Mouse (Mus musculus) heart, adult 9 months (tissue): ENCODE measurements around the gene Dpp3.
"Not testable (repeated sequence)": the region's sequence is repeated elsewhere in the genome, so short reads cannot be mapped to it uniquely, and the experiment has no call there.

Source experiments
- DNase-seq, 2 experiments: peaks; one replicate each; pipeline ENCODE4 v3.0.0; 2022; ENCODE audit warnings: low spot score in 2 of 2

Gene Dpp3

GRCm38 (mm10) chr19:4896780-4897520 is 31.1 kb downstream of the Dpp3 start:
- DNase-seq = no peak

- DNase-seq = no peak
Measured at GRCm38 (mm10) chr19:4891798-4892197, 36.3 kb downstream of the Dpp3 start.

GRCm38 (mm10) chr19:4889791-4890190 is 38.3 kb downstream of the Dpp3 start:
- DNase-seq = no peak

GRCm38 (mm10) chr19:4883961-4884360 is 44.1 kb downstream of the Dpp3 start:
- no peak for DNase-seq

GRCm38 (mm10) chr19:4879324-4879703 is 48.8 kb downstream of the Dpp3 start:
- no peak for DNase-seq

- DNase-seq = peak; percentile 95 to 98
Measured at GRCm38 (mm10) chr19:4878405-4879323, 49.4 kb downstream of the Dpp3 start, which contains the start of gene Zdhhc24. Gene Zdhhc24 (plus strand): TSS chr19:4878668.

- peak; percentile 41 to 49 for DNase-seq
Measured at GRCm38 (mm10) chr19:4877785-4878184, 50.3 kb downstream of the Dpp3 start, which contains the start of gene Actn3. Gene Actn3 (minus strand): TSS chr19:4877909.

- DNase-seq = no peak
Measured at GRCm38 (mm10) chr19:4876755-4877154, 51.3 kb downstream of the Dpp3 start.

- no peak for DNase-seq
Measured at GRCm38 (mm10) chr19:4876241-4876640, 51.8 kb downstream of the Dpp3 start.

- not testable (repeated sequence) for DNase-seq
Measured at GRCm38 (mm10) chr19:4874613-4875012, 53.5 kb downstream of the Dpp3 start.

- DNase-seq = no peak
Measured at GRCm38 (mm10) chr19:4865147-4865546, 62.9 kb downstream of the Dpp3 start.

GRCm38 (mm10) chr19:4863048-4863447 is 65.0 kb downstream of the Dpp3 start:
- DNase-seq = no peak

GRCm38 (mm10) chr19:4859081-4859480 is 69.0 kb downstream of the Dpp3 start:
- no peak for DNase-seq
